Mouse (Mus musculus): ENCODE results near the gene Trpc2.

DNA sequence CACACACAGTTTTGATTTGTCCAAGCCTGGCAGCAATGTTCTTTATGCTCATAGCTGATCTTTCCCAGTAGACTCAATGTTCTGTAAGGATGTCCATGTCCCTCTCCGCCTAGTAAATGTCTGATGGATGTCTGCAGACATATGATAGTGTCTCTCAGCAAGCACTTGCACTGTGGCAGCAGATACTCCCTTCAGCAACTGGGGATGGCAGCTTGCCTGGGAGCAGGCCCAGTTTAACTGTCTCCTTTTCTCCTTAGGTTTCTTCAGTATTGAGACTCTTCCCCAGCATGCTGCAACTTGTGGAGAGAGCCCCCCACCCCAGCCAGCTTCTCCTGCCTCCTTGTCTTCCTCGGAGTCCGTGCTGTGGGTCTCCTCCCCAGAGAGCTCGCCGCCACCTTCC lies 1.1 kb upstream of the Trpc2 start:
- TF ChIP-seq POLR2A (IDR thresholded peaks at IDR 0.05; ENCODE audit: borderline replicate concordance, control insufficient read depth, low read depth, low read length) = no peak
- no peak for TF ChIP-seq CTCF (IDR thresholded peaks at IDR 0.05; ENCODE audit: control insufficient read depth, insufficient read depth, low read length)

Measured in bone marrow, adult 2 months (tissue).